In the genomic region with DNA sequence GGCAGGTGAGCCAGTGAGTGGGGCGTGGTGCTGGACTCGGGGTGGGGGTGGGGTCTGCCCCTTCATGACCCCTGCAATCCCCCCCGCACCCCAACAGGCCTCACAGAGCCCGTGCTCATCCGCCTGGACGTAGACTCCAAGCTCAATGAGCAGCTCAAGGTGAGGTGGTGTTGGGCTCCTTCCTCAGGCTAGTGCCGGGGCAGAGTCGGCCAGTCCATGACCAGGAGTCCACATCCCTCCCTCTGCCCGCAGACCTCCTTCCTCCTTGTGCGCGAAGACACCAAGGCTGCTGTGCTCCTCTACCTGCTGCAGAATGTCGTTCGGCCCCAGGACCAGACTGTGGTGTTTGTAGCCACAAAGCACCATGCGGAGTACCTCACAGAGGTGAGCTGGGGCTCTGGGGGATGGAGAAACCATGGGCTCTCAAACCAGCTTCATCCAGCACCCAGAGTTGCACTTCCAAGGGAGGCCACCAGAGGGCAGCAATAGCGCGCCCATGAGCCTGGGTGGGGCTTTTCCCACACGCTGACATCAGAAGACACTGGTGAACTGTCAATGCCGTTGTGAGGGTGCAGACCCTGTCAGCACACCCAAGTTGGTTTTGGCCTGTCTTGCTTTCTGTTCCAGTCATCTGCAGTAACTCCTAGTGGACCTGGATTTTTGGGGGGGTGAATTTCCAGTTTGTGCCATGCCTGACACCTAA, we compare ENCODE assay signal across 9 mouse cellular contexts. TPM values are rescaled to one million over a fixed set of nuclear protein-coding genes. Genes with fewer than 3 reads are reported as not detected.
DNase-seq lines count a peak whose midpoint lies in the region; ATAC-seq lines count a peak whose summit lies in the region.
"Had no signal": no experiment of that assay in that cellular context is flagged by ENCODE, and none has a peak within 500 bp of the region (broad histone marks: within the 10 kb centered on the region; RNA-seq: fewer than 3 reads in every experiment).

No protein-coding gene starts in this region.

- peaks cover 11% of the 10 kb centered on the region for H3K4me1 ChIP-seq in heart, embryonic 12.5 days (replicated peaks)
- H3K4me1 ChIP-seq in midbrain, embryonic 13.5 days (replicated peaks) = peaks cover 5% of the 10 kb centered on the region; the same call in 1 of the 2 replicates

- intact Hi-C loops in left cerebral cortex, postnatal 4 days (cut with DNase I) = loop anchor here (5.0 to 10.0 kb wide), 2 partner anchors 57 to 124 kb away; partner anchors contain the start of gene Oas2

- H3K4me3 ChIP-seq in heart, embryonic 12.5 days = no peak overlapping the region
- H3K4me3 ChIP-seq in midbrain, embryonic 13.5 days (replicated peaks) = no peak overlapping the region

- H3K9me3 ChIP-seq in heart, embryonic 12.5 days (replicated peaks) = peaks cover 5% of the 10 kb centered on the region; the same call in 1 of the 2 replicates
- no peaks in the 10 kb centered on the region for H3K9me3 ChIP-seq in midbrain, embryonic 13.5 days

- peak; percentile 97 for DNase-seq in heart, adult 11 months
- DNase-seq in cerebellum, adult 18-20 months = peak; percentile 74 to 88
- DNase-seq in forelimb bud, embryonic 11.5 days (ENCODE audit: low read depth, low spot score) = peak; percentile 68
- DNase-seq in left cerebral cortex, postnatal 4 days = peak; percentile 80
- peak; percentile 92 for DNase-seq in right cerebral cortex, postnatal 4 days

- H3K27ac ChIP-seq in heart, embryonic 12.5 days (ENCODE audit: poor library complexity, severe bottlenecking) = no peak overlapping the region
- H3K27ac ChIP-seq in midbrain, embryonic 13.5 days = no peak overlapping the region
- H3K27ac ChIP-seq: macrophage had no signal

- H3K4me2 ChIP-seq in heart, embryonic 12.5 days = no peak overlapping the region
- H3K4me2 ChIP-seq in midbrain, embryonic 13.5 days (replicated peaks) = no peak overlapping the region

- no peak overlapping the region for H3K9ac ChIP-seq in heart, embryonic 12.5 days
- H3K9ac ChIP-seq in midbrain, embryonic 13.5 days (replicated peaks) = no peak overlapping the region

- ATAC-seq in heart, embryonic 12.5 days (ENCODE audit: insufficient number of reproducible peaks, low FRiP score) = no peak
- ATAC-seq in inflammation-experienced regulatory T-cells, adult 6 months = peak; percentile 49
- peak; percentile 41; the same call in 1 of the 2 replicates for ATAC-seq in midbrain, embryonic 13.5 days

- peaks cover 95% of the 10 kb centered on the region for H3K36me3 ChIP-seq in heart, embryonic 12.5 days
- H3K36me3 ChIP-seq in midbrain, embryonic 13.5 days = peaks cover 100% of the 10 kb centered on the region

- 70% methylated on average over 18 of the region's 18 CpGs for WGBS in heart, embryonic 12.5 days
- WGBS in midbrain, embryonic 13.5 days = 72% methylated on average over 18 of the region's 18 CpGs

- no peaks in the 10 kb centered on the region for H3K27me3 ChIP-seq in heart, embryonic 12.5 days (replicated peaks)
- no peaks in the 10 kb centered on the region for H3K27me3 ChIP-seq in midbrain, embryonic 13.5 days

RNA-seq across cellular contexts. Expression of gene Ddx54, which starts 8.0 kb away (rescaled TPM):
- polyA plus RNA-seq in heart, embryonic 12.5 days (2016; fragmentation: Nextera tagmentation; extraction: Ambion mirVana) = 38.7 and 38.8 TPM in 2 replicates
- 10 to 100 TPM; 13.0 to 21.1 (median 13.4) TPM for polyA plus RNA-seq in inflammation-experienced regulatory T-cells, adult 6 months (2017; shearing (Covaris generic))
- 10 to 100 TPM; 52.0 to 55.4 TPM for total RNA-seq in left cerebral cortex, postnatal 4 days (2021)
- 43.9 and 44.3 TPM in 2 replicates for polyA plus RNA-seq in midbrain, embryonic 13.5 days (2015; fragmentation: Nextera tagmentation; extraction: Ambion mirVana)

RNA-seq across cellular contexts. Expression of gene Rita1, which starts 8.1 kb away (rescaled TPM):
- polyA plus RNA-seq in heart, embryonic 12.5 days (2016; fragmentation: Nextera tagmentation; extraction: Ambion mirVana) = 9.1 and 10.8 TPM in 2 replicates
- 1 to 10 TPM; 2.1 to 3.5 (median 3.2) TPM for polyA plus RNA-seq in inflammation-experienced regulatory T-cells, adult 6 months (2017; shearing (Covaris generic))
- 10 to 100 TPM; 22.7 to 26.0 TPM for total RNA-seq in left cerebral cortex, postnatal 4 days (2021)
- polyA plus RNA-seq in midbrain, embryonic 13.5 days (2015; fragmentation: Nextera tagmentation; extraction: Ambion mirVana) = 23.0 and 23.9 TPM in 2 replicates

RNA-seq across cellular contexts. Expression of gene Cfap73, which starts 13.5 kb away (rescaled TPM):
- polyA plus RNA-seq in heart, embryonic 12.5 days (2016; fragmentation: Nextera tagmentation; extraction: Ambion mirVana) = not detected in 2 replicates
- polyA plus RNA-seq in inflammation-experienced regulatory T-cells, adult 6 months (2017; shearing (Covaris generic)) = not detected
- total RNA-seq in left cerebral cortex, postnatal 4 days (2021) = under 1 TPM in 1 of 2 experiments, not detected in 1; 0.40 TPM
- not detected in 2 replicates for polyA plus RNA-seq in midbrain, embryonic 13.5 days (2015; fragmentation: Nextera tagmentation; extraction: Ambion mirVana)
- polyA plus RNA-seq: macrophage had no signal

RNA-seq across cellular contexts. Expression of gene Rasal1, which starts 28.1 kb away (rescaled TPM):
- polyA plus RNA-seq in heart, embryonic 12.5 days (2016; fragmentation: Nextera tagmentation; extraction: Ambion mirVana) = 0.21 TPM in 1 of 2 replicates, not detected in the other
- 1 to 10 TPM; 6.8 to 9.7 (median 6.8) TPM for polyA plus RNA-seq in inflammation-experienced regulatory T-cells, adult 6 months (2017; shearing (Covaris generic))
- 10 to 100 TPM; 42.2 to 54.6 TPM for total RNA-seq in left cerebral cortex, postnatal 4 days (2021)
- 0.15 TPM in 1 of 2 replicates, not detected in the other for polyA plus RNA-seq in midbrain, embryonic 13.5 days (2015; fragmentation: Nextera tagmentation; extraction: Ambion mirVana)
- polyA plus RNA-seq: macrophage had no signal

RNA-seq across cellular contexts. Expression of gene Iqcd, which starts 31.7 kb away (rescaled TPM):
- polyA plus RNA-seq in heart, embryonic 12.5 days (2016; fragmentation: Nextera tagmentation; extraction: Ambion mirVana) = 0.19 and 0.33 TPM in 2 replicates
- under 1 TPM in 1 of 3 experiments, not detected in 2; 0.91 TPM for polyA plus RNA-seq in inflammation-experienced regulatory T-cells, adult 6 months (2017; shearing (Covaris generic))
- under 1 TPM; 0.58 to 0.64 TPM for total RNA-seq in left cerebral cortex, postnatal 4 days (2021)
- 1.4 and 2.0 TPM in 2 replicates for polyA plus RNA-seq in midbrain, embryonic 13.5 days (2015; fragmentation: Nextera tagmentation; extraction: Ambion mirVana)
